Mouse (Mus musculus) hindbrain, postnatal 0 days (tissue): ENCODE measurements at regions not wholly inside any gene's neighbourhood (a gene's known extent, or its start where the extent isn't known, plus 50 kb on each side); places are given as distances from the start of the nearest gene placed in this dataset.

Source experiments
- ATAC-seq: fragments of 200-750 bp; cut with Nextera tagmentation; 2 replicates; pipeline ENCODE4 v1.8.0; 2017; ENCODE audit warnings: mild to moderate bottlenecking, moderate TSS enrichment, moderate library complexity
- DNase-seq: peaks from one replicate; pipeline ENCODE4 v3.0.0-alpha.2; 2015; ENCODE audit warnings: low spot score
- H3K27ac ChIP-seq: fragments of 300-500 bp; sonication (generic); 2 replicates; pipeline ENCODE4 v1.5.1; 2014; ENCODE audit warnings: mild to moderate bottlenecking
- H3K27me3 ChIP-seq: fragments of 300-500 bp; sonication (generic); 2 replicates; pipeline ENCODE4 v1.6.1; 2014; ENCODE audit warnings: low read length, mixed read lengths; ENCODE audit not compliant: insufficient read depth
- H3K36me3 ChIP-seq: fragments of 300-500 bp; sonication (generic); 2 replicates; pipeline ENCODE4 v1.6.1; 2014; ENCODE audit warnings: low read length, mixed read lengths; ENCODE audit not compliant: insufficient read depth
- H3K4me1 ChIP-seq: fragments of 300-500 bp; sonication (generic); 2 replicates; pipeline ENCODE4 v1.6.1; 2014; ENCODE audit warnings: antibody characterized with exemption, low read length, mixed read lengths; ENCODE audit not compliant: insufficient read depth
- H3K4me2 ChIP-seq: fragments of 300-500 bp; sonication (generic); 2 replicates; pipeline ENCODE4 v1.6.1; 2014; ENCODE audit warnings: low read depth, mild to moderate bottlenecking, low read length, moderate library complexity, mixed read lengths
- H3K4me3 ChIP-seq: fragments of 300-500 bp; sonication (generic); 2 replicates; pipeline ENCODE4 v1.5.1; 2014; ENCODE audit warnings: low read length
- H3K9ac ChIP-seq: fragments of 300-500 bp; sonication (generic); replicated peaks from 2 replicates; pipeline ENCODE4 v1.6.1; 2014; ENCODE audit warnings: mild to moderate bottlenecking, low read length, moderate library complexity, mixed read lengths
- H3K9me3 ChIP-seq: fragments of 300-500 bp; sonication (generic); 2 replicates; pipeline ENCODE4 v1.6.1; 2016; ENCODE audit warnings: low read length, mixed read lengths
- CTCF ChIP-seq: IDR thresholded peaks from 2 replicates; pipeline ENCODE4 v1.5.1; 2016; ENCODE audit warnings: antibody characterized with exemption, control low read depth, low read depth
- WGBS: fragments of 180-500 bp; shearing (Covaris S2); extraction: QIAGEN DNeasy Blood & Tissue Kit; methylation state at CpG from one replicate; pipeline ENCODE4 v1.1.7; 2014; 5-methylcytosine and 5-hydroxymethylcytosine counted together

GRCm38 (mm10) chr19:49563612-49564256 is 1114.7 kb downstream of the Sorcs1 start:
- no peak for DNase-seq
- no peak for TF ChIP-seq CTCF
- no peak for ATAC-seq
- Histone ChIP-seq H3K9ac (no peak overlapping the region), H3K4me3 (no peak overlapping the region), H3K27ac (no peak overlapping the region), H3K4me1 (no peaks in the 10 kb centered on the region), H3K36me3 (no peaks in the 10 kb centered on the region), H3K4me2 (no peak overlapping the region), H3K9me3 (no peaks in the 10 kb centered on the region), H3K27me3 (no peaks in the 10 kb centered on the region)
- WGBS: 70% methylated on average over 3 of the region's 3 CpGs

- no peaks in the 10 kb centered on the region for H3K4me1 ChIP-seq
- H3K27me3 ChIP-seq: no peaks in the 10 kb centered on the region
- H3K9ac ChIP-seq: no peak overlapping the region
- H3K4me3 ChIP-seq: no peak overlapping the region
- WGBS: 52% methylated on average over 13 of the region's 13 CpGs
- DNase-seq (peak; percentile 80), ATAC-seq (no peak)
- no peaks in the 10 kb centered on the region for H3K36me3 ChIP-seq
- H3K4me2 ChIP-seq: no peak overlapping the region
- no peaks in the 10 kb centered on the region for H3K9me3 ChIP-seq
- peak; percentile 81 for TF ChIP-seq CTCF
- H3K27ac ChIP-seq: no peak overlapping the region
These were observed 1138.7 kb downstream of the Sorcs1 start for GRCm38 (mm10) chr19:49539445-49540407.
